9 mouse cellular contexts compared by ENCODE assay signal in genomic region chr11:97543181-97543733, GRCm38 (mm10). TPM values are rescaled to one million over a fixed set of nuclear protein-coding genes. Genes with fewer than 3 reads are reported as not detected.
DNase-seq lines count a peak whose midpoint lies in the region; ATAC-seq lines count a peak whose summit lies in the region.
"Had no signal": no experiment of that assay in that cellular context is flagged by ENCODE, and none has a peak within 500 bp of the region (broad histone marks: within the 10 kb centered on the region; RNA-seq: fewer than 3 reads in every experiment).

No protein-coding gene starts in this region.

- H3K4me1 ChIP-seq in midbrain, embryonic 16.5 days (ENCODE audit: control insufficient read depth, insufficient read depth, low read length), result peaks cover 33% of the 10 kb centered on the region
- peaks cover 19% of the 10 kb centered on the region for H3K4me1 ChIP-seq in midbrain, embryonic 14.5 days (ENCODE audit: control insufficient read depth, insufficient read depth, low read length)
- peaks cover 45% of the 10 kb centered on the region for H3K4me1 ChIP-seq in forebrain, embryonic 14.5 days (ENCODE audit: control insufficient read depth, insufficient read depth, low read length)

- no peak overlapping the region for H3K4me3 ChIP-seq in midbrain, embryonic 16.5 days (ENCODE audit: low read depth, low read length)
- no peak overlapping the region for H3K4me3 ChIP-seq in midbrain, embryonic 14.5 days (replicated peaks; ENCODE audit: low read depth, low read length)
- H3K4me3 ChIP-seq in forebrain, embryonic 14.5 days (ENCODE audit: low read depth, low read length), result no peak overlapping the region

- H3K9me3 ChIP-seq in midbrain, embryonic 16.5 days (replicated peaks; ENCODE audit: control insufficient read depth, low read length, poor library complexity, severe bottlenecking), result no peaks in the 10 kb centered on the region
- H3K9me3 ChIP-seq in midbrain, embryonic 14.5 days (ENCODE audit: control insufficient read depth, low read length), result no peaks in the 10 kb centered on the region
- no peaks in the 10 kb centered on the region for H3K9me3 ChIP-seq in forebrain, embryonic 14.5 days (replicated peaks; ENCODE audit: control insufficient read depth, low read length)

- H3K36me3 ChIP-seq in midbrain, embryonic 16.5 days (ENCODE audit: control insufficient read depth, insufficient read depth, low read length), result no peaks in the 10 kb centered on the region
- 0 out of 2 replicates have a peak, but pooled peaks cover 9% of the 10 kb centered on the region for H3K36me3 ChIP-seq in midbrain, embryonic 14.5 days (ENCODE audit: control insufficient read depth, insufficient read depth, low read length)
- 0 out of 2 replicates have a peak, but pooled peaks cover 11% of the 10 kb centered on the region for H3K36me3 ChIP-seq in forebrain, embryonic 14.5 days (ENCODE audit: control insufficient read depth, insufficient read depth, low read length)

- H3K4me2 ChIP-seq in midbrain, embryonic 16.5 days (ENCODE audit: low read length), result no peak overlapping the region
- H3K4me2 ChIP-seq in midbrain, embryonic 14.5 days (ENCODE audit: low read length), result no peak overlapping the region
- no peak overlapping the region for H3K4me2 ChIP-seq in forebrain, embryonic 14.5 days (ENCODE audit: low read length)

- peak overlapping the region; percentile 33; the same call in 1 of the 2 replicates for H3K27ac ChIP-seq in midbrain, embryonic 16.5 days (ENCODE audit: low read length)
- no peak overlapping the region for H3K27ac ChIP-seq in midbrain, embryonic 14.5 days (replicated peaks; ENCODE audit: low read depth, low read length)
- peak overlapping the region; percentile 10; the same call in 1 of the 2 replicates for H3K27ac ChIP-seq in forebrain, embryonic 14.5 days (ENCODE audit: low read depth, low read length)

- no peak overlapping the region for H3K9ac ChIP-seq in midbrain, embryonic 16.5 days (ENCODE audit: low read depth, low read length)
- H3K9ac ChIP-seq in midbrain, embryonic 14.5 days (replicated peaks; ENCODE audit: low read length), result no peak overlapping the region
- H3K9ac ChIP-seq in forebrain, embryonic 14.5 days (ENCODE audit: low read length), result no peak overlapping the region

- H3K27me3 ChIP-seq in midbrain, embryonic 16.5 days (ENCODE audit: control insufficient read depth, insufficient read depth, low read depth, low read length), result no peaks in the 10 kb centered on the region; the same call in 1 of the 2 replicates
- H3K27me3 ChIP-seq in midbrain, embryonic 14.5 days (ENCODE audit: control insufficient read depth, insufficient read depth, low read length), result peaks cover 4% of the 10 kb centered on the region; the same call in 1 of the 2 replicates
- H3K27me3 ChIP-seq in forebrain, embryonic 14.5 days (replicated peaks; ENCODE audit: control insufficient read depth, insufficient read depth, low read length), result 0 out of 2 replicates have a peak, but pooled peaks cover 8% of the 10 kb centered on the region

- ATAC-seq in midbrain, embryonic 16.5 days, result 0 out of 2 replicates have a peak, but pooled peaks have one; percentile 19
- ATAC-seq in midbrain, embryonic 14.5 days (ENCODE audit: low FRiP score, low TSS enrichment), result no peak
- peak; percentile 24; the same call in 1 of the 2 replicates for ATAC-seq in forebrain, embryonic 14.5 days
- no peak for ATAC-seq in activated CD4-positive, CD25-positive, alpha-beta regulatory T cell, adult 4 months
- ATAC-seq: intestine, postnatal 0 days had no signal

- 44% methylated on average over 12 of the region's 12 CpGs for WGBS in midbrain, embryonic 16.5 days
- 46% methylated on average over 12 of the region's 12 CpGs for WGBS in midbrain, embryonic 14.5 days
- 45% methylated on average over 12 of the region's 12 CpGs for WGBS in forebrain, embryonic 14.5 days

- peak; percentile 65 for DNase-seq in adrenal gland, adult 2 months
- no peak for DNase-seq in adrenal gland, postnatal 4 days (ENCODE audit: low spot score in 2 of 2)
- no peak for DNase-seq in midbrain, embryonic 14.5 days
- DNase-seq in forebrain, embryonic 14.5 days (ENCODE audit: low spot score), result peak; percentile 39
- DNase-seq in layer of hippocampus, postnatal 10 days (ENCODE audit: low spot score in 2 of 2), result peak; percentile 67 to 79
- no peak for DNase-seq in thymus, postnatal 14 days

RNA-seq across cellular contexts. Expression of gene Srcin1, which starts 32.7 kb away (rescaled TPM):
- total RNA-seq in adrenal gland, adult 2 months (2021), result 10 to 100 TPM; 11.2 to 13.9 TPM
- 13.8 and 17.9 TPM in 2 replicates for polyA plus RNA-seq in adrenal gland, adult 2 months (2012; rRNA removed)
- total RNA-seq in adrenal gland, postnatal 4 days (2021), result 10 to 100 TPM; 12.0 to 14.3 TPM
- 9.2 and 10.4 TPM in 2 replicates for polyA plus RNA-seq in midbrain, embryonic 16.5 days (2015; fragmentation: Nextera tagmentation; extraction: Ambion mirVana)
- 9.6 and 15.1 TPM in 2 replicates for polyA plus RNA-seq in midbrain, embryonic 14.5 days (2014; fragmentation: Nextera tagmentation; extraction: Ambion mirVana)
- 5.6 and 6.4 TPM in 2 replicates for polyA plus RNA-seq in forebrain, embryonic 14.5 days (2014; fragmentation: Nextera tagmentation; extraction: Ambion mirVana)
- 100 to 1,000 TPM; 271 to 286 TPM for total RNA-seq in layer of hippocampus, postnatal 10 days (2021)
- polyA plus RNA-seq in activated CD4-positive, CD25-positive, alpha-beta regulatory T cell, adult 4 months (2017; shearing (Covaris generic)), result not detected

RNA-seq across cellular contexts. Expression of gene 4933428G20Rik, which starts 43.1 kb away (rescaled TPM):
- total RNA-seq in adrenal gland, adult 2 months (2021), result under 1 TPM in 1 of 2 experiments, not detected in 1; 0.59 TPM
- 0.07 and 0.09 TPM in 2 replicates for polyA plus RNA-seq in adrenal gland, adult 2 months (2012; rRNA removed)
- under 1 TPM; 0.37 to 0.48 TPM for total RNA-seq in adrenal gland, postnatal 4 days (2021)
- polyA plus RNA-seq in midbrain, embryonic 16.5 days (2015; fragmentation: Nextera tagmentation; extraction: Ambion mirVana), result 1.2 and 1.3 TPM in 2 replicates
- 0.51 TPM in 1 of 2 replicates, not detected in the other for polyA plus RNA-seq in midbrain, embryonic 14.5 days (2014; fragmentation: Nextera tagmentation; extraction: Ambion mirVana)
- polyA plus RNA-seq in forebrain, embryonic 14.5 days (2014; fragmentation: Nextera tagmentation; extraction: Ambion mirVana), result 0.40 TPM in 1 of 2 replicates, not detected in the other
- under 1 TPM in 1 of 2 experiments, not detected in 1; 0.22 TPM for total RNA-seq in layer of hippocampus, postnatal 10 days (2021)
- not detected for polyA plus RNA-seq in activated CD4-positive, CD25-positive, alpha-beta regulatory T cell, adult 4 months (2017; shearing (Covaris generic))

Comparison
In these comparisons a context has a peak if more than half of its experiments do, and no peak if none do; other contexts are left out.
1. DNase-seq: peak in adrenal gland, adult 2 months (single experiment), forebrain, embryonic 14.5 days (single experiment) and layer of hippocampus, postnatal 10 days (2 of 2); none in adrenal gland, postnatal 4 days (0 of 2), midbrain, embryonic 14.5 days (single experiment) and thymus, postnatal 14 days (single experiment).
2. ATAC-seq: peak in midbrain, embryonic 16.5 days (single experiment) and forebrain, embryonic 14.5 days (single experiment); none in midbrain, embryonic 14.5 days (single experiment) and activated CD4-positive, CD25-positive, alpha-beta regulatory T cell, adult 4 months (single experiment).